Mouse (Mus musculus) kidney, embryonic 14.5 days (tissue): Measurements from ENCODE around the gene Slc27a5. TPM values are rescaled to one million over a fixed set of nuclear protein-coding genes. Genes with fewer than 3 reads are reported as not detected.

ENCODE experiments used
- ATAC-seq: fragments of 200-750 bp; cut with Nextera tagmentation; 2 replicates; pipeline ENCODE4 v1.8.0; 2017; ENCODE audit warnings: moderate number of reproducible peaks, mild to moderate bottlenecking, moderate TSS enrichment, moderate library complexity; ENCODE audit not compliant: low FRiP score, low TSS enrichment
- H3K27ac ChIP-seq: fragments of 300-500 bp; sonication (generic); 2 replicates; pipeline ENCODE4 v1.5.1; 2014; ENCODE audit warnings: low read depth, mild to moderate bottlenecking, low read length, moderate library complexity, mixed read lengths
- H3K27me3 ChIP-seq: fragments of 300-500 bp; sonication (generic); 2 replicates; pipeline ENCODE4 v1.6.1; 2014; ENCODE audit warnings: mild to moderate bottlenecking, low read length; ENCODE audit not compliant: control insufficient read depth, insufficient read depth
- H3K36me3 ChIP-seq: fragments of 300-500 bp; sonication (generic); 2 replicates; pipeline ENCODE4 v1.6.1; 2014; ENCODE audit warnings: low read length, mixed read lengths; ENCODE audit not compliant: control insufficient read depth, insufficient read depth
- H3K4me1 ChIP-seq: fragments of 300-500 bp; sonication (generic); 2 replicates; pipeline ENCODE4 v1.6.1; 2014; ENCODE audit warnings: low read length, mixed read lengths; ENCODE audit not compliant: control insufficient read depth, insufficient read depth
- H3K4me2 ChIP-seq: fragments of 300-500 bp; sonication (generic); replicated peaks from 2 replicates; pipeline ENCODE4 v1.6.1; 2014; ENCODE audit warnings: low read depth, mild to moderate bottlenecking, low read length
- H3K4me3 ChIP-seq: fragments of 300-500 bp; sonication (generic); 2 replicates; pipeline ENCODE4 v1.5.1; 2014; ENCODE audit warnings: mild to moderate bottlenecking, low read length
- H3K9ac ChIP-seq: fragments of 300-500 bp; sonication (generic); 2 replicates; pipeline ENCODE4 v1.6.1; 2014; ENCODE audit warnings: low read depth, mild to moderate bottlenecking, low read length, moderate library complexity
- H3K9me3 ChIP-seq: fragments of 300-500 bp; sonication (generic); 2 replicates; pipeline ENCODE4 v1.6.1; 2016; ENCODE audit warnings: low read length; ENCODE audit not compliant: control insufficient read depth
- WGBS: fragments of 180-500 bp; shearing (Covaris S2); extraction: QIAGEN DNeasy Blood & Tissue Kit; methylation state at CpG from one replicate; pipeline ENCODE4 v1.1.7; 2014; 5-methylcytosine and 5-hydroxymethylcytosine counted together
- polyA plus RNA-seq: library from polyadenylated mRNA; unstranded; fragments of >200 nt; fragmentation: Nextera tagmentation; extraction: Ambion mirVana; gene quantifications from 2 replicates; pipeline ENCODE4 v1.2.1, GENCODE M21; 2014

The Slc27a5 gene
- polyA plus RNA-seq, 1 experiment from 2014 or later: not detected

- H3K27me3 ChIP-seq: no peaks in the 10 kb centered on the region
- no peaks in the 10 kb centered on the region for H3K4me1 ChIP-seq
- no peak overlapping the region for H3K4me3 ChIP-seq
- no peak overlapping the region for H3K27ac ChIP-seq
- H3K36me3 ChIP-seq: peaks cover 12% of the 10 kb centered on the region; the same call in 1 of the 2 replicates
- no peaks in the 10 kb centered on the region for H3K9me3 ChIP-seq
- H3K9ac ChIP-seq: no peak overlapping the region
- WGBS: 67% methylated on average over 1 of the region's 1 CpGs
- no peak overlapping the region for H3K4me2 ChIP-seq
- ATAC-seq: no peak
Measured at GRCm38 (mm10) chr7:13001584-13001983, 3.6 kb upstream of the Slc27a5 start.

- no peaks in the 10 kb centered on the region for H3K4me1 ChIP-seq
- H3K27ac ChIP-seq: no peak within 1 kb of the TSS
- H3K4me2 ChIP-seq: no peak within 1 kb of the TSS
- no peaks in the 10 kb centered on the region for H3K27me3 ChIP-seq
- no peaks in the 10 kb centered on the region for H3K36me3 ChIP-seq
- WGBS: 87% methylated on average over 3 of the region's 3 CpGs
- ATAC-seq: no peak
- H3K9me3 ChIP-seq: no peaks in the 10 kb centered on the region
- no peak within 1 kb of the TSS for H3K4me3 ChIP-seq
- H3K9ac ChIP-seq: no peak within 1 kb of the TSS
Measured at GRCm38 (mm10) chr7:12998851-12999250, 859 bp upstream of the Slc27a5 start, which contains the start of gene Trim28. Gene Trim28, plus strand, starts transcription at chr7:12999114.

GRCm38 (mm10) chr7:12997230-12997629, 762 bp downstream of the Slc27a5 start:
- no peak overlapping the region for H3K4me2 ChIP-seq
- no peak for ATAC-seq
- no peaks in the 10 kb centered on the region for H3K4me1 ChIP-seq
- H3K4me3 ChIP-seq: no peak overlapping the region
- H3K27me3 ChIP-seq: no peaks in the 10 kb centered on the region
- H3K9ac ChIP-seq: no peak overlapping the region
- no peaks in the 10 kb centered on the region for H3K36me3 ChIP-seq
- WGBS: 66% methylated on average over 5 of the region's 5 CpGs
- H3K9me3 ChIP-seq: no peaks in the 10 kb centered on the region
- no peak overlapping the region for H3K27ac ChIP-seq

- ATAC-seq: no peak
- no peaks in the 10 kb centered on the region for H3K27me3 ChIP-seq
Measured at GRCm38 (mm10) chr7:12995862-12996261, 2.1 kb downstream of the Slc27a5 start.

GRCm38 (mm10) chr7:12993148-12993547, 4.8 kb downstream of the Slc27a5 start:
- Histone ChIP-seq H3K36me3 (no peaks in the 10 kb centered on the region), H3K27me3 (no peaks in the 10 kb centered on the region), H3K9ac (no peak overlapping the region), H3K4me3 (no peak overlapping the region), H3K9me3 (no peaks in the 10 kb centered on the region), H3K4me2 (no peak overlapping the region), H3K27ac (no peak overlapping the region), H3K4me1 (no peaks in the 10 kb centered on the region)
- WGBS: 85% methylated on average over 10 of the region's 10 CpGs
- ATAC-seq: no peak

More at GRCm38 (mm10) chr7:12995862-12996261, 2.1 kb downstream of the Slc27a5 start:
- no peaks in the 10 kb centered on the region for H3K4me1 ChIP-seq
- H3K27ac ChIP-seq: no peak overlapping the region
- no peak overlapping the region for H3K4me3 ChIP-seq
- H3K36me3 ChIP-seq: no peaks in the 10 kb centered on the region
- no peak overlapping the region for H3K4me2 ChIP-seq
- H3K9me3 ChIP-seq: no peaks in the 10 kb centered on the region
- H3K9ac ChIP-seq: no peak overlapping the region

GRCm38 (mm10) chr7:12992222-12992621, 5.8 kb downstream of the Slc27a5 start:
- H3K27me3 ChIP-seq: no peaks in the 10 kb centered on the region
- no peak overlapping the region for H3K4me2 ChIP-seq
- no peaks in the 10 kb centered on the region for H3K4me1 ChIP-seq
- no peaks in the 10 kb centered on the region for H3K9me3 ChIP-seq
- H3K4me3 ChIP-seq: no peak overlapping the region
- H3K9ac ChIP-seq: no peak overlapping the region
- H3K36me3 ChIP-seq: no peaks in the 10 kb centered on the region
- 10% methylated on average over 3 of the region's 3 CpGs for WGBS
- H3K27ac ChIP-seq: no peak overlapping the region
- no peak for ATAC-seq

- 84% methylated on average over 8 of the region's 8 CpGs for WGBS
- H3K27me3 ChIP-seq: no peaks in the 10 kb centered on the region
- ATAC-seq: no peak
- no peak overlapping the region for H3K9ac ChIP-seq
- no peaks in the 10 kb centered on the region for H3K9me3 ChIP-seq
- no peak overlapping the region for H3K27ac ChIP-seq
- H3K4me1 ChIP-seq: no peaks in the 10 kb centered on the region
- no peak overlapping the region for H3K4me3 ChIP-seq
- no peak overlapping the region for H3K4me2 ChIP-seq
- H3K36me3 ChIP-seq: no peaks in the 10 kb centered on the region
Measured at GRCm38 (mm10) chr7:12987409-12988189, 10.4 kb downstream of the Slc27a5 start.

GRCm38 (mm10) chr7:12986906-12987305, 11.1 kb downstream of the Slc27a5 start:
- H3K27ac ChIP-seq: no peak overlapping the region
- H3K9me3 ChIP-seq: no peaks in the 10 kb centered on the region
- H3K4me1 ChIP-seq: no peaks in the 10 kb centered on the region
- no peak overlapping the region for H3K4me2 ChIP-seq
- H3K4me3 ChIP-seq: no peak overlapping the region
- no peaks in the 10 kb centered on the region for H3K27me3 ChIP-seq
- ATAC-seq: no peak
- H3K9ac ChIP-seq: no peak overlapping the region
- H3K36me3 ChIP-seq: no peaks in the 10 kb centered on the region; the same call in 1 of the 2 replicates
- 94% methylated on average over 8 of the region's 8 CpGs for WGBS

GRCm38 (mm10) chr7:12985724-12986123, 12.3 kb downstream of the Slc27a5 start:
- Histone ChIP-seq H3K4me1 (no peaks in the 10 kb centered on the region), H3K9me3 (no peaks in the 10 kb centered on the region), H3K27ac (no peak overlapping the region), H3K4me2 (no peak overlapping the region), H3K4me3 (no peak overlapping the region), H3K27me3 (no peaks in the 10 kb centered on the region), H3K36me3 (no peaks in the 10 kb centered on the region; the same call in 1 of the 2 replicates), H3K9ac (no peak overlapping the region)
- no peak for ATAC-seq
- WGBS: 89% methylated on average over 1 of the region's 1 CpGs
